Mouse (Mus musculus): ENCODE results near the gene Gm26558. TPM values are rescaled to one million over a fixed set of nuclear protein-coding genes. Genes with fewer than 3 reads are reported as not detected.

The Gm26558 gene
- total and polyA plus RNA-seq, 2 experiments from 2014 or later, result 1.6 to 6.5 TPM

GRCm38 (mm10) chr2:70642971-70643565, 18.8 kb downstream of the Gm26558 start:
- Histone ChIP-seq H3K27me3 (ENCODE audit: insufficient read depth, low read length) (no peaks in the 10 kb centered on the region), H3K4me1 (ENCODE audit: insufficient read depth, low read length) (no peaks in the 10 kb centered on the region), H3K4me2 (ENCODE audit: low read depth, low read length, poor library complexity, severe bottlenecking) (no peak overlapping the region), H3K36me3 (ENCODE audit: insufficient read depth, low read length) (no peaks in the 10 kb centered on the region), H3K9ac (replicated peaks; ENCODE audit: low read length, poor library complexity, severe bottlenecking) (no peak overlapping the region), H3K4me3 (ENCODE audit: low read depth, low read length) (no peak overlapping the region), H3K9me3 (ENCODE audit: low read length) (no peaks in the 10 kb centered on the region), H3K27ac (ENCODE audit: low read depth, low read length) (no peak overlapping the region)
- WGBS, result 48% methylated on average over 16 of the region's 16 CpGs
- TF ChIP-seq CTCF (IDR thresholded peaks at IDR 0.05), result no peak
- ATAC-seq (ENCODE audit: low FRiP score), result no peak
- peak; percentile 48 for DNase-seq (ENCODE audit: low spot score)

GRCm38 (mm10) chr2:70640968-70641367, 20.9 kb downstream of the Gm26558 start:
- Histone ChIP-seq H3K36me3 (ENCODE audit: insufficient read depth, low read length) (no peaks in the 10 kb centered on the region), H3K27ac (ENCODE audit: low read depth, low read length) (no peak overlapping the region), H3K4me2 (ENCODE audit: low read depth, low read length, poor library complexity, severe bottlenecking) (no peak overlapping the region), H3K9me3 (ENCODE audit: low read length) (no peaks in the 10 kb centered on the region), H3K27me3 (ENCODE audit: insufficient read depth, low read length) (no peaks in the 10 kb centered on the region), H3K9ac (replicated peaks; ENCODE audit: low read length, poor library complexity, severe bottlenecking) (no peak overlapping the region), H3K4me1 (ENCODE audit: insufficient read depth, low read length) (no peaks in the 10 kb centered on the region), H3K4me3 (ENCODE audit: low read depth, low read length) (no peak overlapping the region)
- ATAC-seq (ENCODE audit: low FRiP score) (no peak), DNase-seq (ENCODE audit: low spot score) (no peak)
- peak; percentile 20 for TF ChIP-seq CTCF (IDR thresholded peaks at IDR 0.05)

GRCm38 (mm10) chr2:70634028-70634690, 27.7 kb downstream of the Gm26558 start:
- no peak for DNase-seq (ENCODE audit: low spot score)
- no peak overlapping the region for H3K4me3 ChIP-seq (ENCODE audit: low read depth, low read length)
- peaks cover 3% of the 10 kb centered on the region; the same call in 1 of the 2 replicates for H3K4me1 ChIP-seq (ENCODE audit: insufficient read depth, low read length)
- WGBS, result 86% methylated on average over 5 of the region's 5 CpGs
- no peaks in the 10 kb centered on the region for H3K9me3 ChIP-seq (ENCODE audit: low read length)
- H3K9ac ChIP-seq (replicated peaks; ENCODE audit: low read length, poor library complexity, severe bottlenecking), result no peak overlapping the region
- no peak overlapping the region for H3K27ac ChIP-seq (ENCODE audit: low read depth, low read length)
- no peak for ATAC-seq (ENCODE audit: low FRiP score)
- H3K27me3 ChIP-seq (ENCODE audit: insufficient read depth, low read length), result no peaks in the 10 kb centered on the region
- no peak for TF ChIP-seq CTCF (IDR thresholded peaks at IDR 0.05)
- no peaks in the 10 kb centered on the region for H3K36me3 ChIP-seq (ENCODE audit: insufficient read depth, low read length)
- H3K4me2 ChIP-seq (ENCODE audit: low read depth, low read length, poor library complexity, severe bottlenecking), result no peak overlapping the region

- no peak for DNase-seq (ENCODE audit: low spot score)
- H3K4me2 ChIP-seq (ENCODE audit: low read depth, low read length, poor library complexity, severe bottlenecking), result no peak overlapping the region
- 81% methylated on average over 1 of the region's 1 CpGs for WGBS
- H3K9me3 ChIP-seq (ENCODE audit: low read length), result no peaks in the 10 kb centered on the region
- no peak for ATAC-seq (ENCODE audit: low FRiP score)
- no peak for TF ChIP-seq CTCF (IDR thresholded peaks at IDR 0.05)
- H3K36me3 ChIP-seq (ENCODE audit: insufficient read depth, low read length), result no peaks in the 10 kb centered on the region
- peaks cover 3% of the 10 kb centered on the region; the same call in 1 of the 2 replicates for H3K4me1 ChIP-seq (ENCODE audit: insufficient read depth, low read length)
- H3K4me3 ChIP-seq (ENCODE audit: low read depth, low read length), result no peak overlapping the region
- H3K27ac ChIP-seq (ENCODE audit: low read depth, low read length), result no peak overlapping the region
- H3K27me3 ChIP-seq (ENCODE audit: insufficient read depth, low read length), result no peaks in the 10 kb centered on the region
- no peak overlapping the region for H3K9ac ChIP-seq (replicated peaks; ENCODE audit: low read length, poor library complexity, severe bottlenecking)
Measured at GRCm38 (mm10) chr2:70632412-70632811, 29.5 kb downstream of the Gm26558 start.

- TF ChIP-seq CTCF (IDR thresholded peaks at IDR 0.05), result no peak
- no peak overlapping the region for H3K9ac ChIP-seq (replicated peaks; ENCODE audit: low read length, poor library complexity, severe bottlenecking)
- no peak overlapping the region for H3K27ac ChIP-seq (ENCODE audit: low read depth, low read length)
- H3K4me1 ChIP-seq (ENCODE audit: insufficient read depth, low read length), result peaks cover 3% of the 10 kb centered on the region; the same call in 1 of the 2 replicates
- no peak for DNase-seq (ENCODE audit: low spot score)
- H3K4me2 ChIP-seq (ENCODE audit: low read depth, low read length, poor library complexity, severe bottlenecking), result no peak overlapping the region
- H3K27me3 ChIP-seq (ENCODE audit: insufficient read depth, low read length), result no peaks in the 10 kb centered on the region
- no peaks in the 10 kb centered on the region for H3K9me3 ChIP-seq (ENCODE audit: low read length)
- no peak for ATAC-seq (ENCODE audit: low FRiP score)
- no peaks in the 10 kb centered on the region for H3K36me3 ChIP-seq (ENCODE audit: insufficient read depth, low read length)
- WGBS, result 64% methylated on average over 1 of the region's 1 CpGs
- H3K4me3 ChIP-seq (ENCODE audit: low read depth, low read length), result no peak overlapping the region
Measured at GRCm38 (mm10) chr2:70631321-70631720, 30.6 kb downstream of the Gm26558 start.

- peaks cover 3% of the 10 kb centered on the region; the same call in 1 of the 2 replicates for H3K4me1 ChIP-seq (ENCODE audit: insufficient read depth, low read length)
- peak overlapping the region; percentile 16; the same call in 1 of the 2 replicates for H3K4me3 ChIP-seq (ENCODE audit: low read depth, low read length)
- no peak for DNase-seq (ENCODE audit: low spot score)
- H3K36me3 ChIP-seq (ENCODE audit: insufficient read depth, low read length), result no peaks in the 10 kb centered on the region
- TF ChIP-seq CTCF (IDR thresholded peaks at IDR 0.05), result no peak
- peak overlapping the region; percentile 65; the same call in 1 of the 2 replicates for H3K27ac ChIP-seq (ENCODE audit: low read depth, low read length)
- ATAC-seq (ENCODE audit: low FRiP score), result no peak
- H3K9ac ChIP-seq (replicated peaks; ENCODE audit: low read length, poor library complexity, severe bottlenecking), result no peak overlapping the region
- H3K9me3 ChIP-seq (ENCODE audit: low read length), result no peaks in the 10 kb centered on the region
- whole genome bisulfite sequencing, result 69% methylated on average over 3 of the region's 3 CpGs
- H3K4me2 ChIP-seq (ENCODE audit: low read depth, low read length, poor library complexity, severe bottlenecking), result peak overlapping the region; percentile 44
- H3K27me3 ChIP-seq (ENCODE audit: insufficient read depth, low read length), result no peaks in the 10 kb centered on the region
Measured at GRCm38 (mm10) chr2:70629921-70630320, 32.0 kb downstream of the Gm26558 start.

Data from midbrain, postnatal 0 days (tissue).